Mouse (Mus musculus): Measurements from ENCODE around the gene Dyrk1a. TPM values are rescaled to one million over a fixed set of nuclear protein-coding genes. Genes with fewer than 3 reads are reported as not detected.
A peak's percentile ranks its signal among the peaks of the same experiment; 100 is the strongest.

Dyrk1a gene
- polyA plus RNA-seq, 1 experiment from 2014 or later: 3.9 TPM

DNA sequence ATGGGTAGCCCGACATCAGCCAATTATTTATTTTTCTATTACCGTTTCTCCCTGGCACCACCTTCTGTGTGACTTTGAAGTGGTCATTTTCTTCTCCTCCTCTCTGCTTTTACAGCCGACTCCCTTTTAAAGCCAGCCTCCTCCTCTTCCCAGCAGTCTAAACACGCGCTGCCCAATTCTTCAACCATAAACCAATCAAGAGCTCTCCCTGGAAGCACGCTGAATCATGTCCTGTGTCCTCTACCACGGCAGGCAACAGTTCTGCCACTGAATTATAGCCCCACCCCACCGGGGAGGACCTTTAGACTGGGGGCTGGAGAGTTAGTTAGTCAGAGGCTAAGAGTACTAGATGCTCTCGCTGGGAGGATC is 32.7 kb upstream of the Dyrk1a start:
- no peak overlapping the region for H3K9ac ChIP-seq (replicated peaks)
- H3K4me1 ChIP-seq (ENCODE audit: insufficient read depth): peaks cover 16% of the 10 kb centered on the region
- H3K27me3 ChIP-seq (ENCODE audit: insufficient read depth, low read length): no peaks in the 10 kb centered on the region
- 25% methylated on average over 9 of the region's 9 CpGs for WGBS (ENCODE audit: insufficient replicate concordance)
- H3K27ac ChIP-seq (ENCODE audit: low read depth): peak overlapping the region; percentile 87
- peak overlapping the region; percentile 1; the same call in 1 of the 2 replicates for H3K4me2 ChIP-seq (ENCODE audit: low read depth, low read length)
- DNase-seq (peak; percentile 74), ATAC-seq (peak; percentile 94)
- no peak for TF ChIP-seq CTCF (IDR thresholded peaks at IDR 0.05; ENCODE audit: low read depth)
- peak; percentile 64; the same call in 1 of the 2 replicates for TF ChIP-seq EP300 (IDR thresholded peaks at IDR 0.05; ENCODE audit: low read depth)
- H3K36me3 ChIP-seq (replicated peaks; ENCODE audit: insufficient read depth, low read length): no peaks in the 10 kb centered on the region
- H3K4me3 ChIP-seq (ENCODE audit: low read depth, low read length): no peak overlapping the region
- no peaks in the 10 kb centered on the region for H3K9me3 ChIP-seq (ENCODE audit: low read length)

DNA sequence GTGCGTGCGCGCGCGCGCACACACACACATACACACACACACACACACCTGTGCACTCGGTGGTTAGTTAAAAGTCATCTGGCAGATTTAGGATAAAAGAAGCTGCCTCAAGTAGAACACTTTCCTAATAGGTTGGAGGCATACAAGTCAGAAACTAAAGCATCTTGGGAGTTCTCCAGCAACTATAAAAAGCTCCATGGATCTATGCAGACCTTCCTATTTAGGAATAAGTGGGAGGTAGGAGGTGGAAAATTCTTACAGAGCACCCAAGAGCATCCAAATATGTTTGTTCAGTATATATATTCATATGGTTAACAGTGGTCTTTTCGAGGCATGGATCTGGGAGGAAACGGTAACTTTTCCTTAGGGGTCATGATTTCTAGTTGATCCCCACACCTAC is 29.7 kb upstream of the Dyrk1a start:
- no peak for ATAC-seq
- no peak overlapping the region for H3K9ac ChIP-seq (replicated peaks)
- 91% methylated on average over 9 of the region's 9 CpGs for WGBS (ENCODE audit: insufficient replicate concordance)

DNA sequence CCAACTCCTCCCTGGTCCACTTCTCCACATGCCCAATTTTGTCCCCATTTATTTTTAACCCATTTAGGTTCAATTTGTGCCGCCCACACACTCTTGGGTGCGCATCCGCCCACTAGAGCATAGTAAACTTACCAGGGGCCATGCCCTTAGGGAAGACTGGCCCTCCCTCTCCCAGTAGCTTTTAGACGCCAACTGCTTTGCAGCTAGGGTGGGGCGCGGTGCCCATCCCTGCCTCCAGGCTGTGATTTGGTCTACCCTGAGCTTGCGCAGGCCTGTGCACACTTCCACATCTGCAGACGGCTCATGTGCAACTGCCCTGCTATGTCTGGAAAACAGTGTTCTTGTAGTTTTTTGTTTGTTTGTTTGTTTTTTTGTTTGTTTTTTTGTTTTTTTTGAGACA is 26.9 kb upstream of the Dyrk1a start:
- WGBS (ENCODE audit: insufficient replicate concordance): 90% methylated on average over 8 of the region's 8 CpGs

More for the DNA sequence above, 29.7 kb upstream of the Dyrk1a start:
- no peaks in the 10 kb centered on the region for H3K27me3 ChIP-seq (ENCODE audit: insufficient read depth, low read length)
- no peaks in the 10 kb centered on the region for H3K36me3 ChIP-seq (replicated peaks; ENCODE audit: insufficient read depth, low read length)
- no peak for TF ChIP-seq CTCF (IDR thresholded peaks at IDR 0.05; ENCODE audit: low read depth)
- no peak for TF ChIP-seq EP300 (IDR thresholded peaks at IDR 0.05; ENCODE audit: low read depth)
- H3K4me2 ChIP-seq (ENCODE audit: low read depth, low read length): no peak overlapping the region
- H3K4me1 ChIP-seq (ENCODE audit: insufficient read depth): peaks cover 22% of the 10 kb centered on the region
- H3K9me3 ChIP-seq (ENCODE audit: low read length): no peaks in the 10 kb centered on the region
- H3K27ac ChIP-seq (ENCODE audit: low read depth): no peak overlapping the region
- DNase-seq: no peak
- H3K4me3 ChIP-seq (ENCODE audit: low read depth, low read length): no peak overlapping the region

DNA sequence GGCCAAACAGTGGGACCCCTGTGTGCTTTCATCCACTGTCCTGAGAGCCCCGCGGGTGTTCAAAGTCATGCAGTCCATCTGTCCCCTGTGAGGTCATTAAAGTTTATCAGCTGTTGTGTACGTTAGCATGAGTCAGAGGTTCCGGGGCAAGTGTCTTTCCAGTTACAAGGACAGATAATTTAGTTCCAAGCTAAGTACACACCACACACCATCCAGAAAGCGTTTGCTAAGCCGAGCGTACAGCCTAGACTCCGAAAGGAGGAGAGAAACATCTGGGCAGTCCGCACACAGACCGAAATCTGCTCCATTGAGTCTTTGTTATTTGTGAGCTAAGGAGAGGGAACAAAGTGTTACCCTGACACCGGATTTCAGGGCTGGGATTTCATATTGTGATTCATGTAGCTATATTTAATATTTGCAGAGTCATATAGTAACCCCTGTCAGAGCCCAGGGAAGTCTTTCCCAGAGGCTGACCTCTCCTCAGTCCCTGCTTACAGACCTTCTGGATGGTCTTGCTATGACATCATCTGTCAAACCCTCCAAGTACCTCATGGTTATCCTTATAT is 25.2 kb upstream of the Dyrk1a start:
- Histone ChIP-seq H3K9me3 (ENCODE audit: low read length) (no peaks in the 10 kb centered on the region), H3K4me2 (ENCODE audit: low read depth, low read length) (peak overlapping the region; percentile 35; the same call in 1 of the 2 replicates), H3K36me3 (replicated peaks; ENCODE audit: insufficient read depth, low read length) (no peaks in the 10 kb centered on the region), H3K4me3 (ENCODE audit: low read depth, low read length) (no peak overlapping the region), H3K27me3 (ENCODE audit: insufficient read depth, low read length) (no peaks in the 10 kb centered on the region), H3K27ac (ENCODE audit: low read depth) (peak overlapping the region; percentile 88), H3K4me1 (ENCODE audit: insufficient read depth) (peaks cover 8% of the 10 kb centered on the region; the same call in 1 of the 2 replicates), H3K9ac (replicated peaks) (peak overlapping the region; percentile 54)
- DNase-seq (peak; percentile 49), ATAC-seq (peak; percentile 88)
- peak; percentile 83 for TF ChIP-seq EP300 (IDR thresholded peaks at IDR 0.05; ENCODE audit: low read depth)
- no peak for TF ChIP-seq CTCF (IDR thresholded peaks at IDR 0.05; ENCODE audit: low read depth)
- WGBS (ENCODE audit: insufficient replicate concordance): 49% methylated on average over 11 of the region's 11 CpGs

More for the DNA sequence above, 26.9 kb upstream of the Dyrk1a start:
- TF ChIP-seq EP300 (IDR thresholded peaks at IDR 0.05; ENCODE audit: low read depth) (no peak), CTCF (IDR thresholded peaks at IDR 0.05; ENCODE audit: low read depth) (no peak)
- ATAC-seq (no peak), DNase-seq (no peak)
- no peak overlapping the region for H3K27ac ChIP-seq (ENCODE audit: low read depth)
- no peaks in the 10 kb centered on the region for H3K36me3 ChIP-seq (replicated peaks; ENCODE audit: insufficient read depth, low read length)
- no peaks in the 10 kb centered on the region for H3K27me3 ChIP-seq (ENCODE audit: insufficient read depth, low read length)
- no peak overlapping the region for H3K4me2 ChIP-seq (ENCODE audit: low read depth, low read length)
- H3K9ac ChIP-seq (replicated peaks): no peak overlapping the region
- no peaks in the 10 kb centered on the region for H3K9me3 ChIP-seq (ENCODE audit: low read length)
- H3K4me3 ChIP-seq (ENCODE audit: low read depth, low read length): no peak overlapping the region
- H3K4me1 ChIP-seq (ENCODE audit: insufficient read depth): peaks cover 9% of the 10 kb centered on the region; the same call in 1 of the 2 replicates

DNA sequence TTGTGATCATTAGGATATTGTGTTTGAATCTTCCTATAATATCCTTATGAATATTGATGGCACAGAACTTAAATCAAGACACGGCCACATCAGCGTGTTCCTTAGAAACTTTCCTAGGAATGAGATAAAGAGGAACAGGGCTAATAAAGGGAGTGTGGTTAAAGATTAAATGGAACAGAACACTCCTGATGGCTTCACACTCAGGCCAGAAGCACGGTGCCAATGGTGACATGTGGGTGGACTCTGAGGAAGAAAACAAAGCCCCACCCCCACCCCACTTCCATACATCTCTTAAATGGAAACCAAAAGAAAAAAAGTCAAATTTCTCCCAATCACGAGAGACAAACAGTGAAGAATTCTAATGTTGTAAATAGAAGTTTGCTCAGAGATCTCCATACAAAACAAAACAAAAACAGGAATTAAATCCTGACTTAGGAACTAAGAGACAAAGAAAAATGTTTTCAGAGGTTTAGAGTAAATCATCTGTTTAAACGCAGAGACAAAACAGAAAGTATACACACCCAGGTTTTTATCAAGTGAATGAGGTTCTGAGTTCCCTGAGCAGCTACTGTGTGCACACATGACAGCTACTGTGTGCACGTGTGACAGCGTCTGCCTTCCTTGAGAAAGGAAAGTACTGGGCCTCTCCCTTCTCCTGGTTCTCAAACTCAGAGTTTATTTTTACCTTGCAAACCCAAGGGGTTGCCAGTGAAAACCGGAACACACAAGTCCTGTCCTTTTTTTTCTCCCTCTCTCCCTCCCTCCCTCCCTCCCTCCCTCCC is 23.8 kb upstream of the Dyrk1a start:
- no peak overlapping the region for H3K9ac ChIP-seq (replicated peaks)
- H3K4me2 ChIP-seq (ENCODE audit: low read depth, low read length): 0 out of 2 replicates have a peak overlapping the region, but pooled peaks have one; percentile 11
- H3K4me1 ChIP-seq (ENCODE audit: insufficient read depth): peaks cover 8% of the 10 kb centered on the region; the same call in 1 of the 2 replicates
- 31% methylated on average over 8 of the region's 8 CpGs for WGBS (ENCODE audit: insufficient replicate concordance)
- no peaks in the 10 kb centered on the region for H3K36me3 ChIP-seq (replicated peaks; ENCODE audit: insufficient read depth, low read length)
- no peak overlapping the region for H3K4me3 ChIP-seq (ENCODE audit: low read depth, low read length)
- ATAC-seq: peak; percentile 63; the same call in 1 of the 2 replicates
- no peaks in the 10 kb centered on the region for H3K27me3 ChIP-seq (ENCODE audit: insufficient read depth, low read length)
- no peak for DNase-seq
- TF ChIP-seq EP300 (IDR thresholded peaks at IDR 0.05; ENCODE audit: low read depth) (no peak), CTCF (IDR thresholded peaks at IDR 0.05; ENCODE audit: low read depth) (no peak)
- H3K27ac ChIP-seq (ENCODE audit: low read depth): peak overlapping the region; percentile 88
- no peaks in the 10 kb centered on the region for H3K9me3 ChIP-seq (ENCODE audit: low read length)

DNA sequence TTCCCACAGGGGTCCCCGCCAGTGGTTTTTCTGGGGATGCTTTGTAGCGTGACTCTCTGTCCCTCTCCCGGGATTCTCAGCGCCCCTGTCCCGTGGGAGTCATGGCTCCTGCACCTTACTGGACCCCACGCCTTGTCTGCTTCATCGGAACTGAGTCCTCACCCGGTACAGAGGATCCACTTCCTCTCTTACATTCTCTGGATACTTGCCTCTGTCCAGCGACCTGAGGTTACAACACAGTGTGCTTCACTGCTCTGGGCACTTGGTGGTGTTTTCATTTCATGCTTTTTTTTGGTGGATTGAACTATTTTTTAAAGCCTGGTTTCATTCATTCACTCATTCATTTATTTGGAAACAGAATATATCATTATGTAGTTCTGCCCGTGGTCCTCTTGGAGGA is 20.0 kb upstream of the Dyrk1a start:
- H3K4me2 ChIP-seq (ENCODE audit: low read depth, low read length): no peak overlapping the region
- 56% methylated on average over 10 of the region's 10 CpGs for whole genome bisulfite sequencing (ENCODE audit: insufficient replicate concordance)
- DNase-seq: no peak

More for the DNA sequence above, 20.0 kb upstream of the Dyrk1a start:
- no peak for TF ChIP-seq EP300 (IDR thresholded peaks at IDR 0.05; ENCODE audit: low read depth)
- no peak for TF ChIP-seq CTCF (IDR thresholded peaks at IDR 0.05; ENCODE audit: low read depth)
- Histone ChIP-seq H3K27ac (ENCODE audit: low read depth) (no peak overlapping the region), H3K9me3 (ENCODE audit: low read length) (no peaks in the 10 kb centered on the region; the same call in 1 of the 2 replicates), H3K36me3 (replicated peaks; ENCODE audit: insufficient read depth, low read length) (no peaks in the 10 kb centered on the region), H3K27me3 (ENCODE audit: insufficient read depth, low read length) (no peaks in the 10 kb centered on the region), H3K9ac (replicated peaks) (no peak overlapping the region), H3K4me1 (ENCODE audit: insufficient read depth) (peaks cover 5% of the 10 kb centered on the region; the same call in 1 of the 2 replicates), H3K4me3 (ENCODE audit: low read depth, low read length) (no peak overlapping the region)
- no peak for ATAC-seq
